Mouse (Mus musculus) left cerebral cortex, postnatal 4 days (tissue): ENCODE measurements around the gene Samd4. TPM values are rescaled to one million over a fixed set of nuclear protein-coding genes. Genes with fewer than 3 reads are reported as not detected.

Source experiments
- microRNA-seq: library from miRNA; unstranded; fragments of <30 nt; microRNA quantifications from one replicate; pipeline ENCODE4 v1.2.0, GENCODE M21; 2022
- total RNA-seq, 2 experiments: library from RNA; stranded (reverse); gene quantifications; 2 replicates each; pipeline ENCODE4 v1.2.3; 2021

The Samd4 gene
- total RNA-seq, 2 experiments from 2014 or later: 12.2 to 13.4 TPM

Small RNA genes within 50 kb of the gene (microRNA-seq; reads per million reads assigned to microRNA genes)
- not detected for gene Mir378c

Other genes with a start within 250 kb of the Samd4 start
- gene Cdkn3, start 122.3 kb upstream of the Samd4 start, total RNA-seq: 1 to 10 TPM; 3.0 to 5.1 TPM
- gene Cnih1, start 94.4 kb upstream of the Samd4 start, total RNA-seq: 10 to 100 TPM; 70.9 to 72.6 TPM
- 100 to 1,000 TPM; 132 to 135 TPM for gene Gmfb, start 60.6 kb upstream of the Samd4 start, total RNA-seq
- 1 to 10 TPM; 6.3 TPM for gene Cgrrf1, start 50.7 kb upstream of the Samd4 start, total RNA-seq